Mouse (Mus musculus): ENCODE measurements around the gene Olfr92. TPM values are rescaled to one million over a fixed set of nuclear protein-coding genes. Genes with fewer than 3 reads are reported as not detected.

Olfr92 gene
- total and polyA plus RNA-seq, 3 experiments = not detected

DNA sequence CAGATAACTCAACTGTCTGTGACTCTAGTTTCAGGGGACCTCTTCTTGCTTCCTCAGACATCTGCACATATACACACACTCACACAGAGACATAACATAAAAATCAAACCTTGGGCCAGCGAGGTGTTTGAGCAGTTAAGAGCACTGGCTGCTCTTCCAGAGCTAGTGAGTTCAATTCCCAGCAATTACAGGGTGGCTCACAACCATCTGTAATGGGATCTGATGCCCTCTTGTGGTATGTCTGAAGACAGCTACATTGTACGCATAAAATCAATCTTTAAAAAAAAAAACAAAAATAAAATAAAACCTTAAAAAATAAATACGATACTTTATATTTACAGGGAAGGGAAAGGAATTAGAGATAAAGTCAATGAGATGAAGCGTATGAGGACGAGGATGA lies 35.3 kb downstream of the Olfr92 start (continued):
- TF ChIP-seq KAT2A (conservative IDR thresholded peaks at IDR 0.05; ENCODE audit: low read depth, low read length) (no peak), NRF1 (IDR thresholded peaks at IDR 0.05; ENCODE audit: insufficient read depth, low read depth, low read length, poor library complexity, severe bottlenecking) (no peak), SIN3A (IDR thresholded peaks at IDR 0.05; ENCODE audit: low read length) (no peak), GABPA (IDR thresholded peaks at IDR 0.05; ENCODE audit: low read depth, low read length) (no peak), ELF1 (IDR thresholded peaks at IDR 0.05; ENCODE audit: low read depth, low read length) (no peak)

DNA sequence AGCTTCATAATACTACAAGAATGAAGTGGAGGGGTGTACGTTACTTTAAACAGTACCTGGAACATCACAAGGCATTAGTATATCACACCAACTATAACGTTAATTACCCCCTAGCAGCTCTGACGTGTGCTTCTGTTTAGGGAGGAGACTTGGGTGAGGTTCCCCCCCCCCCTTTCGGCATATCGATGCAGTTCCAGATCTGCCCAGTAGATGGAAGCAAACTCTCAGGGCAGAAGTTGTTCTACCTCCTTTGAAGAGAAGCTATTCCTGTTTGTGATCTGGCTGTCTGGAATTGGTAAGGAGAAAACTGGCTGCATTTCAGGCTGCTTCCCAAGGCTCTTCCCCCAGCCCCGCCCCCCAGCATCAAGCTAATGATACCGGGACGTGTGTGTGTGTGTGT lies 36.6 kb downstream of the Olfr92 start:
- TF ChIP-seq CTCF (IDR thresholded peaks at IDR 0.05 in 2 of 3, conservative IDR thresholded peaks at IDR 0.05 in 1 of 3; ENCODE audit: control insufficient read depth in 1 of 3, insufficient read depth in 1 of 3, low read depth in 2 of 3, low read length in 3 of 3, poor library complexity in 1 of 3, severe bottlenecking in 1 of 3) = peak; percentile 48 to 54 (median 52)
- TF ChIP-seq ZKSCAN1 (IDR thresholded peaks at IDR 0.05; ENCODE audit: low read depth, low read length) = no peak
- TF ChIP-seq ETS1 (IDR thresholded peaks at IDR 0.05; ENCODE audit: low read depth, low read length) = no peak
- TF ChIP-seq HCFC1 (IDR thresholded peaks at IDR 0.05; ENCODE audit: low read depth, low read length) = no peak
- peak; percentile 49 for TF ChIP-seq RAD21 (IDR thresholded peaks at IDR 0.05; ENCODE audit: low read depth, low read length)
- no peak for TF ChIP-seq TCF12 (IDR thresholded peaks at IDR 0.05; ENCODE audit: low read depth, low read length)
- TF ChIP-seq ZC3H11A (IDR thresholded peaks at IDR 0.05; ENCODE audit: low read depth, low read length) = peak; percentile 15; the same call in 1 of the 2 replicates
- TF ChIP-seq ZNF384 (IDR thresholded peaks at IDR 0.05; ENCODE audit: low read depth, low read length) = no peak
- TF ChIP-seq USF1 (IDR thresholded peaks at IDR 0.05; ENCODE audit: low read depth, low read length) = no peak
- TF ChIP-seq SMC3 (IDR thresholded peaks at IDR 0.05; ENCODE audit: low read depth, low read length) = peak; percentile 36
- TF ChIP-seq JUND (IDR thresholded peaks at IDR 0.05; ENCODE audit: low read depth, low read length) = no peak
- TF ChIP-seq NELFE (IDR thresholded peaks at IDR 0.05; ENCODE audit: low read depth, low read length) = no peak
- no peak for TF ChIP-seq ELF1 (IDR thresholded peaks at IDR 0.05; ENCODE audit: low read depth, low read length)
- TF ChIP-seq CHD1 (IDR thresholded peaks at IDR 0.05; ENCODE audit: low read depth, low read length) = no peak
- no peak for TF ChIP-seq POLR2AphosphoS5 (IDR thresholded peaks at IDR 0.05; ENCODE audit: borderline replicate concordance, low read depth, low read length)
- TF ChIP-seq TAL1 (IDR thresholded peaks at IDR 0.05; ENCODE audit: low read length) = no peak
- TF ChIP-seq GATA1 (IDR thresholded peaks at IDR 0.05; ENCODE audit: low read depth, low read length) = no peak
- TF ChIP-seq EP300 (IDR thresholded peaks at IDR 0.05; ENCODE audit: low read depth in 1 of 2, low read length in 2 of 2) = no peak
- no peak for TF ChIP-seq MAZ (IDR thresholded peaks at IDR 0.05; ENCODE audit: low read depth, low read length)
- no peak for TF ChIP-seq SIN3A (IDR thresholded peaks at IDR 0.05; ENCODE audit: low read length)
- Histone ChIP-seq H3K79me2 (ENCODE audit: control insufficient read depth, insufficient read depth, low read length, poor library complexity) (no peaks in the 10 kb centered on the region), H3K27ac (ENCODE audit: control insufficient read depth, low read depth, low read length) (no peak overlapping the region), H3K27me3 (ENCODE audit: control insufficient read depth in 1 of 2, insufficient read depth in 2 of 2, low read length in 2 of 2) (no peaks in the 10 kb centered on the region), H3K4me1 (ENCODE audit: control insufficient read depth in 1 of 2, insufficient read depth in 2 of 2, low read length in 2 of 2) (no peaks in the 10 kb centered on the region), H3K4me3 (ENCODE audit: control insufficient read depth in 1 of 2, insufficient read depth in 1 of 2, low read depth in 2 of 2, low read length in 2 of 2) (no peak overlapping the region), H3K36me3 (ENCODE audit: control insufficient read depth in 1 of 2, insufficient read depth in 2 of 2, low read length in 2 of 2) (no peaks in the 10 kb centered on the region), H3K9me3 (replicated peaks; ENCODE audit: insufficient read depth, low read length) (no peaks in the 10 kb centered on the region), H3K9ac (ENCODE audit: control insufficient read depth, low read depth, low read length, poor library complexity, severe bottlenecking) (no peak overlapping the region)
- DNase-seq (ENCODE audit: low read depth, low spot score) = peak; percentile 62
